Mouse (Mus musculus) megakaryocyte, adult 5-6 weeks (primary cell): ENCODE results near the gene Rmi2. TPM values are rescaled to one million over a fixed set of nuclear protein-coding genes. Genes with fewer than 3 reads are reported as not detected.
A peak's percentile ranks its signal among the peaks of the same experiment; 100 is the strongest.

Experiments
- ATAC-seq: 2 replicates; pipeline ENCODE4 v1.8.0; 2016; ENCODE audit warnings: mild to moderate bottlenecking, inconsistent platforms; ENCODE audit not compliant: poor library complexity, severe bottlenecking
- total RNA-seq, 2 experiments: library from RNA; stranded (forward) in 1 of 2; stranded (reverse) in 1 of 2; fragments of 153-499, 151-499 nt in 1 of 2; fragments of 221-1000, 200-1000 nt in 1 of 2; gene quantifications; 2 replicates each; pipeline versions ENCODE4 v1.2.3 to v1.2.4; 2015 to 2017

The Rmi2 gene
- total RNA-seq, 2 experiments from 2014 or later, result 2.9 to 4.8 TPM

DNA sequence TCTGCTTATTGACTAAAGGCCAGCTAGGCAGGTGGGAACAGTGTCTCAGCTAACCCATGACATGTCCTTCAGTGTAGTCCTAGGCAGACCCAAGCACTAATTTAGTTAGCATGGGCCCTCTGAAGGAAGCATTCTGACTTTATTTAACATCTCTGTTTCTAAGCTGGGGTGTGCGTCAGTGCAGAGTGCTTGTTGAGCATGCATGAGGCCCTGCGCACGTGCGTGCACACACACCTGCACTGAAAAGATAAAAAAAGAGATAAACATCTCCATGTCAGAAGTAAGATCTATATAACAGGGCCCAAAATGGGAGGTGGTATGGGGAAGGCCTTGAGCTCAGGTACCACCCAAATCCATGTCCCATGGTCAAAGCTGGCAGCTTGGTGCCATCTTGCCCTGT, 80.2 kb downstream of the Rmi2 start:
- no peak for ATAC-seq

DNA sequence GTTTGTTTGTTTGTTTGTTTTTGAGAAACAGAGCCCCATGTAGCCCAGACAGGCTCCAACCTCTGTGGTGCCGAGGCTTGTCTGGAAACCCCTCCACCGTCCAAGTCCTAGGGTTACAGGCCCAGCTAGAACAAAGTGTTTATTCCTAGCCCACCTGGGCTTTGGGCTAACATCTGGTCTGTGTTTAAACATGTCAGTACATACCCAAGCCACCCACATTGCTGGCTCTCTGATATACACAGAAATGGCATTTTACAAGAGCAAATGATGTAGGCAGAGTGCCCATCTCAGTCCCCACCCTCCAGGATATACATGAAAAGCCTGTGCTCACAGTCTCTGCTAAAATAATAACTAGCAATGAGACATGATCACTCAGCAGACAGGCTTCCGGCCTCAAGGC, 81.4 kb downstream of the Rmi2 start:
- no peak for ATAC-seq

DNA sequence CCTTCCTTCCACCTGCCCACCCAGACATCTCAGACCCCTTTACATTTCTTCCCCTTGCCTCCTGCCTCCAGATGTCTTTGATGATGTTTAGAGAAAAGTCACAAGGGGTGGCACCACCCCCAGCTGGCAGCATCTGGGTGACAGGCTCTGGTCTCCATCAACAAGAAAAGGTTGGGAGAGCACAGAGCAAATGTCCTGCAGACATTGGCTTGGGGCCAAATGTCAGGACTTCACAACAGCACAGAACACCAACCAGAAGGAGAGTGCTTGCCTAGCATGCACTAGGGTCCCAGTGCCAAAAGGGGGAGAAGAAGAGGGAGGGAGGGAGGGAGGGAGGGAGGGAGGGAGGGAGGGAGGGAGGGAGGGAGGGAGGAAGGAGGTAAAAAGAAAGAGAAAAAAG, 85.0 kb downstream of the Rmi2 start:
- no peak for ATAC-seq

DNA sequence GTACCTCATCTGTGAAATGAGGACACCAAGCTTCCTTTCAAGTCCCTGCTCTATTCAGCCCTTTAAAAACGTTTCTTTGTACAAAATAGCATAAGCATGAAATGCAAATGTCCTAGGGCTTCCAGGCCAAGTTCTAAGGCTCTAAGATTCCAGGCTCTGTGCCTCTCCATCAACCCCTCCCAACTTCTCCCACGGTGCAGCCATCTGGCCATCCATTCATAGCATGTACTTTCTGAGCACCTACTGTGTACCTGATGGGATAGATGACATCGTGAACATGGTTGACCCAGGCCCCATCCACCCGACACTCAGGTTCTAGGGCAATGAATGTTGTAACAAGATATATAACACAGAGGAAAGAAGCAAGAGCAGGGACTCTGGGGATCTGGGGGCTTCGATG, 88.7 kb downstream of the Rmi2 start:
- no peak for ATAC-seq

DNA sequence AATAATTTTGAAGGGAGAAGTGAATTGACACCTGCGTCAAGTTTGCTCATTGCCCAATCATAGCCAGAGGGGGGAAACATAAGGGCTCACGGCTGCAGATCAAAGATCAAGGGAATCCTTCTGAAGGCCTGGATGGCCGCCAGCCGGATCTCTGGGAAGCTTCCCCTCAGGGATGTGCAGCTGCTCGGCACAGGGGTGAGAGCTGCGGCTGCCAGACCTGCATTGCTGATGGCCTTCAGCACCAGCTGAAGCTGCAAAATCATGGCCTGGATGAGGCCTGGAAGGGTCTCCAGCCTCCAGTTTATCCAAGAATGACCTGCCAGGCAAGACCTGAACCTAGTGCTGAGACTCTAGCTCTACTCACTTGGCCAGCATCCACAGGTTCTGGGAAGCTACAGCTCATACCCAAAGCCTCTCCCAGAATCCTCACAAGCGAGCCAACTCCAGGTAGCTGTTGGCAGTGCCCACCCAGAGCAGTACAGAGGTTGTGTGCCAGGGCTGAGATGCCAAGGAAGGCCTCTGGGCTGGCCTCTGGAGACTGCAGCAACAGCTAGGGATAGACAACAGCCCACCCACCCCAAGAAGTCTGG, 90.8 kb downstream of the Rmi2 start:
- no peak for ATAC-seq

DNA sequence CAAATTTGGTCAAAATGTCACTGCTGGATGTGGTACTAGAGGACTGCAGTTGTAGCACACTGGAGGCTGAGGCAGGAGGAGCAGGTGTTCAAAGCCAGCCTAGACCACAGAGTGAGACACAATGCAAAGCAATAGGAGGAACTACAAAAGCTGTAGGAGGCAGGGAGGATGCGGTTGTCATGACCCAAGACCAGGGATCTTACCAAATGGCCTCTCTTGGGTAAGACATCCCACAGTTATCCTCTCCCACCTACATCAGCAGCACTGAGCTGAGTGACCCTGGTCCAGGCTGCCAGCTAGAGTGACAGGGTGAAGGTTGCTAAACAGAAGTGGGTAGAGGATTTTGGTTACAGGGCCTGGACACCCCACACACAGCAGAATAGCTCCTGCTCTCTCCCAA, 92.2 kb downstream of the Rmi2 start:
- ATAC-seq, result peak; percentile 97

DNA sequence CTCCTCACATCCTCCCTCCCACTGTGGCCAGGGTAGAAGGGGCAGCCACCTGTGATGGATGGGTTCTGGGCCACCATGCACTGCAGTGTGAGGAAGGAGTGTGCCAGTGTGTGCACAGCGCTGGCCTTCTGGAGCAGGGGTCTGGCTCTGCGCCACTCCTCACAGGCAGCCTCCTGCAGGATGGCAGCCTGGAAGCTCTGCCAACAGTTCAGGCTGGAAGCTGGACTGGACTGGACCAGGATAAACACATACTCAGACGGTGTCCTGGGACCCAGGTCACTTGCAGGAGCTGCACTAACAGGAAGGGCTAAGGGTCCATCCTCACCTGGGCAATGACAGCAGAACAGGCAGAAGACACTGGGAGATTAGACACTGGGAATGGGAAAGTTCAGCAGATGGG, 98.5 kb downstream of the Rmi2 start:
- no peak for ATAC-seq

DNA sequence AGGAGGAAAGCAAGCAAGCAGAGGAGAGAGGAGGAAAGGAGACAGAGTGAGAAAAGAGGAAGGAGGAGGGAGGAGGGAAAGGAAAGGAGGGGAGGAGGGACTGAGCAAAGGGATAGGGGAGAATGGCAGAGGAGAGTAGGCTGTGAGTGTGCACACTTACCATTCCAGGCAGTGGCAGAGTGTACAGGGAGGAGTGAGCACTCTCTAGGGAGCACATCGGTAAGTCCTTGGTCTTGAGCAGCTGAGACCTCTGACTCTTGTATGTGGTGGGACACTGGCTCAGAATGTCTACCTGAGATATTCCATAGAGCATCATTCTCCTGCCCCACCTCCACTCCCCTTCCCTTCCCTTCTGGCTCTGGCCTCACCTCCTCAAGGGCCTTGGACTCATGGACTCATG, 99.2 kb downstream of the Rmi2 start:
- ATAC-seq, result no peak

DNA sequence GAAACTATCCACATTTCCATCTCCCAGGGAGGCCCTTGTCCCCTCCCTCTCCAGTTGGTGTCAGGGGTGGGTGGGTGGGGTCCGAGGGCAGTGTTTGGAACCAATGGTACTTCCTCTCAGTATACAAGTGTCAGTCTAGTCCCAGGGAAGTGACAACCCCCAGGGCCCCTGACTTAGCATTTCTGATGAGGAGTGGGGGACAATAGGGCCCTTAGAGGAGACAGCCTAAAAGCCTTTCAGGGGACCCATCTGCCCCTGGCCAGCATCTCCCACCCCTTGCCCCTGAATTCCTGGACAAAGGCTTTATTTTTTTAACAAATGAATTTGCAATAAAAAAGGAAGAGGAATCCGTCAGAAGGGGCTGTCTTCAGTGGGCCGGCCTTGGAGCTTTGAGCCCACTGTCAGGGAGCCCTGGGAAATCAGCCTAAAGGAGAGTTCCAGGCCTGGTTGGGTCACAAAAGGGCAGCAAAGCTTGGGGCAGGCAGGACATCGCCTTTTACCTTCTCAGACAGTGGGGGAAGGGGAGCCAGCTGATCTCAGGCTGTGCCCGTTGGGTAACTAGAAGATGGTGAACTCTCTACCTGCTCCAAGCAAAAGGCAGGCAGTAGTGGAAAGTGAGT, 102.0 kb downstream of the Rmi2 start:
- peak; percentile 44; the same call in 1 of the 2 replicates for ATAC-seq

DNA sequence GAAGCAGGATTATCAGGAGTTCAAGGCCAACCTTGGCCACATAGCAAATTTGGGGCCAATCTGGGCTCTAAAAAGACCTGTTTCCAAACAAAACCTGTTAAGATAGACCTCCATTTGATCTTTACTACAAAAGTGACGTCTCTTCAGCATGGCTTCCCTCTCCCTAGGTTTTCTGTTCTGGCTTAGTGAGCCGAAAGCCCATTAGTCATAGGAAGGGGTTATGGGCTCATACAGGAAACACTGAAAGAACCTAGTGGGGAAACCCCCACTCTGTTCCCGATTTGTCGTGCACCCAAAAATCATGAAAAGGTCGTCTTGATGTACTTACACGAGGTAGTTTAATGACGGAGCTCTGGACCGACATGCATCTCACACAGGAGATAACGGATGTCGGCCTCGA, 102.6 kb downstream of the Rmi2 start:
- ATAC-seq, result peak; percentile 85

DNA sequence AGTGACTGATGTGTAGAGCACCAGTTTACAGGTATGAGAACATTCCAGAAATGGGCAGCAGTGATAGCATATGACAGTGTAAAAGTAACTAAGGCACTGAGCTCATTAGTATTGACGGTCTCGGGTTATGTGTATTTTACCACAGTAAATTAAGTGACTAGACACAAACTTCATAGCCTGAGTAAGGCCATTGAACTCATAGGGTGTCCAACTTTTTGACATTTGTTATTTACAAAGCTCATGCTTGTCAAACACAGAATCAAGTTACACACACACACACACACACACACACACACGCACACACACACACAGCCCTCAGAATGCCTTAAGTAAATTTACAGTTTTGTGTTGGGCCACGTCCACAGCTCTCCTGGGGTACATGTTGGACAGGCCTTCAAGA, 105.1 kb downstream of the Rmi2 start:
- ATAC-seq, result no peak

DNA sequence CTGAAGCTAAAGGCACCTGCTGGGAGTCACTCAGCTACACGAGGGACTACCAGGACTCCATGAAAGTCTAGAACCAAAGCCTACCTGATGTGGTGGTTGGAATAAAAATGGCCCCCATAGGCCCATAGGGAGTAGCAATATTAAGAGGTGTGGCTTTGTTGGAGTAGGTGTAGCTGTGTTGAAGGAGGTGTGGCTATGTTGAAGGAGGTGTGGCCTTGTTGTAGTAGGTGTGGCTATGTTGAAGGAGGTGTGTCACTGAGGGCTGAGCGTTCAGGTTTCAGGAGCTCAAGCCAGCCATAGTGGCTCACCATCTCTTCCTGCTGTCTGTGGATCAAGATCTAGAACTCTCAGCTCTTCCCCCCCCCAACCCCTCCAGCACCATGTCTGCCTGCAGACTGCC, 105.8 kb downstream of the Rmi2 start:
- ATAC-seq, result no peak

Other genes with a start within 250 kb of the Rmi2 start
- gene Socs1, start 49.5 kb upstream of the Rmi2 start, total RNA-seq (2015), result 0.54 and 0.59 TPM in 2 replicates
- gene Socs1, start 49.5 kb upstream of the Rmi2 start, total RNA-seq (2017), result 0.73 and 1.7 TPM in 2 replicates
- not detected in 2 replicates for gene Tnp2, start 46.4 kb upstream of the Rmi2 start, total RNA-seq (2015)
- gene Tnp2, start 46.4 kb upstream of the Rmi2 start, total RNA-seq (2017), result not detected in 2 replicates
- gene Prm3, start 44.1 kb upstream of the Rmi2 start, total RNA-seq (2015), result not detected in 2 replicates
- gene Prm3, start 44.1 kb upstream of the Rmi2 start, total RNA-seq (2017), result not detected in 2 replicates
- not detected in 2 replicates for gene Prm2, start 38.9 kb upstream of the Rmi2 start, total RNA-seq (2015)
- not detected in 2 replicates for gene Prm2, start 38.9 kb upstream of the Rmi2 start, total RNA-seq (2017)
- not detected in 2 replicates for gene Prm1, start 29.2 kb upstream of the Rmi2 start, total RNA-seq (2015)
- gene Prm1, start 29.2 kb upstream of the Rmi2 start, total RNA-seq (2017), result not detected in 2 replicates
- gene Gm11172, start 22.1 kb upstream of the Rmi2 start, total RNA-seq (2015), result not detected in 2 replicates
- gene Gm11172, start 22.1 kb upstream of the Rmi2 start, total RNA-seq (2017), result not detected in 2 replicates
- 1.1 and 1.7 TPM in 2 replicates for gene Snn, start 225.9 kb downstream of the Rmi2 start, total RNA-seq (2015)
- gene Snn, start 225.9 kb downstream of the Rmi2 start, total RNA-seq (2017), result 0.98 and 1.5 TPM in 2 replicates
- gene Litaf, start 231.1 kb downstream of the Rmi2 start, total RNA-seq (2015), result 102 and 108 TPM in 2 replicates
- gene Litaf, start 231.1 kb downstream of the Rmi2 start, total RNA-seq (2017), result 88.0 and 90.7 TPM in 2 replicates